Mouse (Mus musculus) T-cell, adult 2 months (primary cell): ENCODE measurements around the gene Dupd1.
A peak's percentile ranks its signal among the peaks of the same experiment; 100 is the strongest.

Source experiments
- DNase-seq: peaks from one replicate; pipeline ENCODE4 v3.0.0; 2022; ENCODE audit warnings: low spot score

Dupd1 gene

DNA sequence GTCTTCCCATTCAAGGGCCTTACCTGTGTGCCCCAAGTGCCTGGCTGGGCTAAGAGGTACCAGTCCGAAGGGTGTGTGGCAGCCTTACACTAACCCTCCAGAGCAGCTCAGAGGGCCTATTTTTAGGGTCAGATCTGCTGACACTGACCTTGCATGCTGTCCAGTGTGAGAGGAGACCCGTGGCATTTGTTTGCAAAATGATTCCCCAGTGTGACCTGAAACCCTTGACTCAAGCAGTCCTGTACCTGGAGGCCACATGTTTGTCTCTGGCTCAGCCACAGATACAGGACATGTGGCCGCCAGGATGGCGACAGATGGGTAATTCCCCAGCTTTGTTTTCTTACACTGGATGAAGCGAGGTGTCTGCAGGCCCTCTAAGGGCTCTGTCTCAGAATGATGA, at the start of gene Dupd1:
Dupd1 (minus strand) TSS at position 91 of the 400 bp plus-strand sequence.
- DNase-seq, result no peak

DNA sequence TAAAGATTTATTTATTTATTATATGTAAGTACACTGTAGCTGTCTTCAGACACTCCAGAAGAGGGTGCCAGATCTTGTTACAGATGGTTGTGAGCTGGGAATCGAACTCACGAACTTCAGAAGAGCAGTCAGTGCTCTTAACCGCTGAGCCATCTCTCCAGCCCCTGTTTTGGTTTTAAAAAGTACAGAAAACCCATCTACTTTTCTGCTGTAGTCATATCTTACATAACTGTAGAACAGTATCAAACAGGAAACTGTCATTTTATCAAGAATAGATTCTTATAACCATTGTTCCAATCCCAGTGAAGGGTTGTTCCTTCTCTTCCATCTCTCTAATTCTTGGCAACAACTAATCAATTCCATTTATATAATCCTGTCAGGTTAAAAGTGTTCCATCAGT, 49.4 kb upstream of the Dupd1 start:
- DNase-seq, result no peak

- no peak for DNase-seq
Observed at GRCm38 (mm10) chr14:21761560-21761959, 47.2 kb upstream of the Dupd1 start.

- DNase-seq, result no peak
Observed at GRCm38 (mm10) chr14:21753367-21753766, 39.0 kb upstream of the Dupd1 start.

DNA sequence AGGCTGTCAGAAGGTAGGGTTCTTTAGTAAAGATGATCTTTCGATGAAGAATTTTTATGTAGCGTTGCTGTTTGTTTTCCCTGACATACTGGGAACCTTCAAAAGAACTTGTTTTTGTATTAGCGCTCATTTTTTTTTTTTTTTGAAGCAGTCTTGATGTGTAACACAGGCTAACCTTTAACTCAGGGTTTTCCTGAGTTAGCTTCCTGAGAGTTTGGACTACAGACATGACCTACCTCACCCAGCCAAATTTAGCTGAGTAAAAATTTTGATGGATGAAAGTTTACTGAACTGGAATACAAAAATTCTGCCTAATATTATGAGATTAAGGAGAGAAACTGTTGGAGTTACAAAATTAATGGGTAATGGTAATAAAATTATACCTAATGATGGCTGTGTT, 38.0 kb upstream of the Dupd1 start:
- no peak for DNase-seq

DNA sequence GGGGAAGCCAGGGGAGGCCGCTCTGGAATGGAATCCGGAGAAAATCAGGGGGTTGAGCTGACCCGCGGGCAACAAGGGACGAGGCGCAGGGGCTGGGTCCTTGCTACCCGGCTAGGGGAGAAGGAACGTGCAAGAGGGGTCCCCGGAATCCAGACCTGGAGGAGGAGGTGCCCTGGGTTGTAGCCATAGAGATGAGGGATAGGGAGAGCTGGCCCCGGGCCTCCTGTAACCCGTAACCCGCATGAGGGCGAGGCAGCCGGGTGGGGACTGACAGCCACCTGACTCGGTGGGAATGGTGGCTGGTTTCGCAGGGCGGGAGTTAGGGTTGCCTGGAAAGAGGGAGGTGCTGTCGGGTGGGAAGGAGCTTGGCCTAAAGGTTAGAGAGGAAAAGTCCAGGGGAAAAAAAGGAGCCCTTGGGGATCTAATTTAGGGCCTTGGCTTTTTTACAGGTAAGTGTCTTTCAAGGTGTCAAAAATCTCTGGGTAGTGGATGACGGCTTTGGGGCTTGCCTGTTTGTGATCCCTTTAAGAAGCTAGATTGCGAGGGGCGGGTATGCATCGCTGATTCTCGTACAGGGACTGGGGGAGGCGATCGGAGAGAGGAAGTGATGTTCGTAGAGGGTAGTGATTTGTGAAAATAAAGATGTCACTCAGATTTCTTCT, 36.6 kb upstream of the Dupd1 start, which contains the start of gene Dusp13:
Dusp13 (minus strand) TSS at position 301 of the 662 bp plus-strand sequence.
- DNase-seq, result peak; percentile 88

- DNase-seq, result peak; percentile 85
Observed at GRCm38 (mm10) chr14:21750008-21750880, 35.9 kb upstream of the Dupd1 start, which contains the start of gene Samd8. TSS of gene Samd8 (plus strand) at chr14:21750531.

- DNase-seq, result no peak
Observed at GRCm38 (mm10) chr14:21748142-21748870, 33.9 kb upstream of the Dupd1 start.

DNA sequence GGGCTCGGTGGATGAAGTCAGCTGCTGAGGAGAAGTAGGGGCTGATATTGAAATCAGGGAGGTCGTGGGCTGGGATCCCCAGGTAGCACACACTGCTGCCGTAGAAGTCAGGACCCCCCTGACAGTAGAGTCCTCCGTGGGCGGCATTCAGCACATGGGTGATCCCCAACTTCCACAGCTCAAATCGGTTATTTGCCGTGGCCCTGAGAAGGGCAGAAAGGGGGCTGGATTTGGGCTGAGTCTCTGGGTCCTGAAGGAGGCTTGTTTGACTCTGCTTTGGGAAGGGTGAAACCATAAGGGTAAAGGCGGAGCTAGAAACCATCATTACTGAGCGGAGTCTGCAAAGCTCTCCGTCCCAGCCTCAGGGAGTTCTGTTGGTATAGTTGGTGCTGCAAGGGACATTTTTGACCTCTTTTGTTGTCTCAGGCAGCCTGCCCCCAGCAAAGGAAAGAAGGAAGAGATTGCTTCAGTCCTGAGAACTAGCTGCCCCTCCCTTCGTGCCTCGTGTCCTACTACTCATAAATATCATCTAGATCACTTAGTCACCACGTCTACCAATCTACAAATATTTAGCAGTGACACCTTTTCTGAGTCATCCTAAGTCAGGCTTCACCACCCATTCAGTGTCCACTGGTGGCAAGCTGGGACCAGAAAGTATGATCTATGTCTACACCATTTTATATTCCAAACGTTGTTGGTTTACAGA, 33.2 kb upstream of the Dupd1 start:
- DNase-seq, result no peak

DNA sequence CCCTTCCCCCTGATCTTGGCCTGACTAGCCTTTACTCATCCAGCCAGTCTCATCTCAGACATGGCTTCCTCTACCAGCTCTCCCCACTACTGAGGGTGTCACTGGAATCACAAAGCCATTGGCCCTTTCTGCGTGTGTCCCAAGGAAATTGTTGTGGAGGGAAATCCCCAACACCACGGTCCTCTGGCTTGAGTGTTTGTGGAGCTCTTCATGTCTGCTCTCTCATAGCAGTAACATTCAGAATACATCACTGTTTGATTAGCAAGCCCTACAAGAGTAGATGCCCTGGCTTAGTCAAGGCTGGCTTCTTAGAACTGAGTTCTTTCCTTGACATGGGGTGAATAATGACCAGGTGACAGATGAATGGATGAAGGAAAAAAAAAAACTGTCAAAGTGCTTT, 32.5 kb upstream of the Dupd1 start:
- no peak for DNase-seq

DNA sequence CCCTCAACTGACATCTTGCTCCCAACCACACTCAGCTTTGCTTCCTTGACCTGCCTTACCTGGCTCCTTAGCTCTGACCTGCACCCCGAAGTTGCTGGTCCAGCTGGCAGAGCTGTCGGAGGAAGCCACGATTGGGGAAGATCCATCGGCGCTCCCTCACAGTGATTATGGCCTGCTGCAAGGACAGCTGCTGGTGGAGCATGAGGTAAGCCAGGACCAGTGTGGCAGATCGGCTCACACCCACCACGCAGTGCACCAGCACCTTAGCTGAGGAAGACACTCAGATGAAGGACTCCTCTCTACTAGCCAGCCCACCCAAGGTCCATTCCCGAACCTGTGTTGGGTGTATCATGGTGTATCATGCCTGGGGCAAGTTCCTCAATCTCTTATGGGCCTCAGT, 31.9 kb upstream of the Dupd1 start:
- DNase-seq, result no peak

- no peak for DNase-seq
Observed at GRCm38 (mm10) chr14:21745149-21745548, 30.8 kb upstream of the Dupd1 start.

- no peak for DNase-seq
Observed at GRCm38 (mm10) chr14:21744169-21744568, 29.8 kb upstream of the Dupd1 start.

DNA sequence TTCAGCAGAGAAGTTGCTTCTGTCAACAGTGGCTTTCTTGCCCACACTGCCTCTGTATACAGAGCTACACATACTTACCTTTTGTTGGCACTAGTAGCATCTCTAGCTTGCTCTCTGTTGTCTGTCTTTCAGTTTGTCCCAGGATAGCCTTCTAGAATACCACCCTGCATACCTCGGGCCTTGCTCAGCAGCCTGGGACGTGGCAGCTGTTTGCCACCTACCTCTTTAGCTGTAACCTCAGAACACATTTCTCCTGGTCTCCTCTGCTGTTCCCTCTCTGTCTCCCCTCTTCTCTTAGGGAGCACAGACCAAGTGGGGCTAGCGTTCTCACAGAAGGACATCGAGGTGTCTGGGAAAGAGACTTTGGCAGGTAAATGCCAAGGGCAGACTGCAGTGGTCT, 28.1 kb upstream of the Dupd1 start:
- DNase-seq, result no peak

DNA sequence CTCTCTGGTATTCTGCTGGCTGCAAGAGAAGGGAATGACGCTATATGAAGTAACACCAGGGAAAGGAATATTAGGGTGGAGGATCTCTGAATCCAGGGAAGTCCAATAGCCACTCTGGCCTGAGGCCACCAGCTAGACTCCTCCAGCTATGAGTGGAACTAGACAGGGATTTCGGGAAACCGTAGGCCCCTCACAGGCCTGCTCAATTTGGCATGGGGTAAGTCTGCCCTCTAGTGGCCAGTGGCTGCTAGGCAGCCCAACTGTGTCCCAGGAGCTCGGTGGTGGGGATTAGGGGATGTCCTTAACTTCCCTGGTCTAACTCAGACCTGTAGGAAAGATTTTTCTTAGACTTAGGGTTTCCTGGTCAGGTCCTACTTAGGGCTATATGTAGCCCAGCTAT, 27.4 kb upstream of the Dupd1 start:
- peak; percentile 56 for DNase-seq

- DNase-seq, result no peak
Observed at GRCm38 (mm10) chr14:21741314-21741713, 26.9 kb upstream of the Dupd1 start.

GRCm38 (mm10) chr14:21740345-21740744, 26.0 kb upstream of the Dupd1 start:
- DNase-seq, result no peak

DNA sequence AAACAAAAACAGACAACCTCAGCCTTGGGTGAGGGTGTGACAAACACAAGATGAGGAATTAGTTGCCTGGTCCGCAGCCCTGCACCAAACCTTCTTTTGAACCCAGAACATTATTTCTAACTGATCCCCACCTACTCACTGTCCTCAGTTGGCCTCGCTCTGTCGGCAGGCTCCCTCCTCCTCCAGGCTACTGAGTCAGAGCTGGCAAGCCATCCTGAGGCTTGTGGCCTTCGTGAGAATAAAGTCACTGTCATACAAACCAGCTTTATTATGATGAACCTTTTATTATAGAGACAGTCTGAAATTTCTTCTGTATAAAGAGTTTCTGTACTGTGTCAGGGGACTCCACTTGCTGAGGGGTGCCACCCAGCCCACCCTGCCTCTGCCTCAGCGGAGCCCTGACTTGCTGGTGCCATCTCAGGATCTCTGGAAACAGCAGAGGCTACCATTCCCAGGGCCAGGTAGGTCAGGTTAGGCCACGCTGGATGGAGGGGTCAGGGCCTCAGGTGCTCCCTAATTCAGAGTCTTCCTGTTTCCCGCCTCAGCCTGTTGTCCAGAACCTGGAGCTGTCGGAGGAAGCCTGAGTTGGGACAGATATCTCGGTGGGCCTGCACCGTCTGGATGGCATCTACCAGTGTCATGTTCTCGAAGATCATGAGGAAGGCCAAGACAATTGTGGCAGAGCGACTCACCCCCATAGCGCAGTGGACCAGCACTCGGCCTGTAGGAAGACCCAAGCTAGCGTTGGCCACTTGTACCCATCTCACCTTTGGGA, 18.9 kb upstream of the Dupd1 start:
- no peak for DNase-seq

DNA sequence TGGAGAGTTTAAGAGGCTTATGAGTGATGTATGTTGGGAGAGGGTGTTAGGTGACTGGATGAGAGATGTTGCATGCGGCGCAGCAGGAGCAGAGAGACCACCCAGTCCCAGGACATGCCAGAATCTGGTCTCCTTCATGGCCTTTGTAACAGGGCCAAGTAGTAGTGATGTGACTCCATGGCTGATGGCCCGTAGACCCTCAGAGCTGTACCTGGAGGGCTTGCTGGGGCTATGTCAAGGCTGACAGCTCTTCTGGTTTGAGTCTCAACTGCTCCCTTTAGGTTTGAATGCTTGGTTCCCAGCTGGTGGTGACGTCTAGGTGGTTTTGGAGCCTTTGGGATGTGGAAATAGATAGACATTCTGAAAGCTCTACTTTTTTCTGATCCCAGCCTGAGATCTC, 15.6 kb upstream of the Dupd1 start:
- no peak for DNase-seq

DNA sequence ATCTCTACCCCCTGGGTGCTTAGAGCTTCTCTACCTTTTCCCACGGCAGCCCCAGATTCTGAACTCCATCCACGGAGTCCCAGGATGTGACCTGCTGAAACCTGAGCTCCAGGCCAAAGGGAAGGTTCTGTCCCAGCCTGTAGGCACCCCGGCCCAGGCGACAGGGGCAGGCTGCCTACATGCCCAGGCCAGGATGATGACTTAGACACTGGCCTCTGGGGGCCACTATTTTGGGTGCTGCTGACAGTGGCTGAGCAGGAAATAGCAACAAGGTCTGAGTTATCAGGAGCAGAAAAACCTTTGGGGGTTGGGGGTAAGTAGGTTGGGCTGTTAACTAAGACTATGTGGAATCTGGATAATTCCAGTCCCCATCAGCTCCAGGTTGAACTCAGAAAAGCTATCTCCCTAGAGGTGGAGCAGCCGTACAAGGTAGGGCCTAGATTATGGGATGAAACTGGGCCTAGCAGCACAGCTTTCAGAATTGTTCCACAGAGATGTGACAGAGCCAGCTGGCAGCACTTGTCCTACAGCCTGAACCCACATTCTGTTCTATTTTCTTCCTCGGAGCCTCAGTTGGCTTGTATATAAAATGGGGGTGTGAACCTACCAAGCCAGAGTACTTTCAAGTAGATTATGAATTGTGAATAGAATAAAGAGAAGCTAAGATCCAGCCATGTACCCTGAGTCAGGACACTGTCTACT, 14.8 kb upstream of the Dupd1 start:
- DNase-seq, result no peak
